Mouse (Mus musculus): ENCODE measurements at regions not wholly inside any gene's neighbourhood (a gene's known extent, or its start where the extent isn't known, plus 50 kb on each side); places are given as distances from the start of the nearest gene placed in this dataset.

- in situ Hi-C loops (cut with MboI; ENCODE audit: unreplicated experiment in 2 of 2), result no loop called here
Observed at GRCm38 (mm10) chr3:38697871-38698270, 188.9 kb upstream of the Fat4 start.

- in situ Hi-C loops (cut with MboI; ENCODE audit: unreplicated experiment in 2 of 2), result no loop called here
Observed at GRCm38 (mm10) chr3:38697349-38697748, 189.4 kb upstream of the Fat4 start.

- in situ Hi-C loops (cut with MboI; ENCODE audit: unreplicated experiment in 2 of 2), result no loop called here
Observed at GRCm38 (mm10) chr3:38695836-38696235, 190.9 kb upstream of the Fat4 start.

- in situ Hi-C loops (cut with MboI; ENCODE audit: unreplicated experiment in 2 of 2), result no loop called here
Observed at GRCm38 (mm10) chr3:38692768-38693167, 194.0 kb upstream of the Fat4 start.

GRCm38 (mm10) chr3:38684247-38684991, 199.8 kb upstream of the Ankrd50 start:
- in situ Hi-C loops (cut with MboI; ENCODE audit: unreplicated experiment in 2 of 2), result no loop called here

- in situ Hi-C loops (cut with MboI; ENCODE audit: unreplicated experiment in 2 of 2), result no loop called here
Observed at GRCm38 (mm10) chr3:38663670-38664494, 179.2 kb upstream of the Ankrd50 start.

GRCm38 (mm10) chr3:38663023-38663422, 178.4 kb upstream of the Ankrd50 start:
- in situ Hi-C loops (cut with MboI; ENCODE audit: unreplicated experiment in 2 of 2), result no loop called here

- in situ Hi-C loops (cut with MboI; ENCODE audit: unreplicated experiment in 2 of 2), result no loop called here
Observed at GRCm38 (mm10) chr3:38656790-38657189, 172.1 kb upstream of the Ankrd50 start.

GRCm38 (mm10) chr3:38653928-38654327, 169.3 kb upstream of the Ankrd50 start:
- in situ Hi-C loops (cut with MboI; ENCODE audit: unreplicated experiment in 2 of 2), result no loop called here

GRCm38 (mm10) chr3:38652985-38653685, 168.5 kb upstream of the Ankrd50 start:
- in situ Hi-C loops (cut with MboI; ENCODE audit: unreplicated experiment in 2 of 2), result no loop called here

- in situ Hi-C loops (cut with MboI; ENCODE audit: unreplicated experiment in 2 of 2), result no loop called here
Observed at GRCm38 (mm10) chr3:38650176-38650575, 165.5 kb upstream of the Ankrd50 start.

GRCm38 (mm10) chr3:38648633-38649032, 164.0 kb upstream of the Ankrd50 start:
- in situ Hi-C loops (cut with MboI; ENCODE audit: unreplicated experiment in 2 of 2), result no loop called here

GRCm38 (mm10) chr3:38647737-38648330, 163.2 kb upstream of the Ankrd50 start:
- in situ Hi-C loops (cut with MboI; ENCODE audit: unreplicated experiment in 2 of 2), result no loop called here

GRCm38 (mm10) chr3:38641733-38642132, 157.1 kb upstream of the Ankrd50 start:
- in situ Hi-C loops (cut with MboI; ENCODE audit: unreplicated experiment in 2 of 2), result no loop called here

GRCm38 (mm10) chr3:38636806-38637205, 152.2 kb upstream of the Ankrd50 start:
- in situ Hi-C loops (cut with MboI; ENCODE audit: unreplicated experiment in 2 of 2), result no loop called here

- in situ Hi-C loops (cut with MboI; ENCODE audit: unreplicated experiment in 2 of 2), result no loop called here
Observed at GRCm38 (mm10) chr3:38633347-38633746, 148.7 kb upstream of the Ankrd50 start.

- in situ Hi-C loops (cut with MboI; ENCODE audit: unreplicated experiment in 2 of 2), result no loop called here
Observed at GRCm38 (mm10) chr3:38625575-38626184, 141.0 kb upstream of the Ankrd50 start.

- in situ Hi-C loops (cut with MboI; ENCODE audit: unreplicated experiment in 2 of 2), result loop anchor here in 1 of 2 experiments (10.0 kb wide), 1 partner anchor 393 kb away; no protein-coding TSS in a partner anchor
Observed at GRCm38 (mm10) chr3:38617989-38618388, 133.3 kb upstream of the Ankrd50 start.

- in situ Hi-C loops (cut with MboI; ENCODE audit: unreplicated experiment in 2 of 2), result loop anchor here in 1 of 2 experiments (10.0 kb wide), 1 partner anchor 392 kb away; no protein-coding TSS in a partner anchor
Observed at GRCm38 (mm10) chr3:38617217-38617616, 132.6 kb upstream of the Ankrd50 start.

- in situ Hi-C loops (cut with MboI; ENCODE audit: unreplicated experiment in 2 of 2), result loop anchor here in 1 of 2 experiments (10.0 kb wide), 1 partner anchor 389 kb away; no protein-coding TSS in a partner anchor
Observed at GRCm38 (mm10) chr3:38613706-38614105, 129.1 kb upstream of the Ankrd50 start.

Data from v-Abl transformed pro-B cells (cell line).